9 mouse cellular contexts compared by ENCODE assay signal in genomic region chr12:80106896-80107667, GRCm38 (mm10). TPM values are rescaled to one million over a fixed set of nuclear protein-coding genes. Genes with fewer than 3 reads are reported as not detected.
DNase-seq lines count a peak whose midpoint lies in the region; ATAC-seq and TF ChIP-seq lines count a peak whose summit lies in the region.
"Had no signal": no experiment of that assay in that cellular context is flagged by ENCODE, and none has a peak within 500 bp of the region (broad histone marks: within the 10 kb centered on the region; RNA-seq: fewer than 3 reads in every experiment).

No protein-coding gene starts in this region.

- peak overlapping the region; percentile 50 for H3K27ac ChIP-seq in heart, embryonic 13.5 days (replicated peaks)
- H3K27ac ChIP-seq in heart, embryonic 12.5 days (ENCODE audit: poor library complexity, severe bottlenecking) = no peak overlapping the region; the same call in 1 of the 2 replicates
- H3K27ac ChIP-seq in midbrain, embryonic 12.5 days (replicated peaks) = 0 out of 2 replicates have a peak overlapping the region, but pooled peaks have one; percentile 17
- no peak overlapping the region for H3K27ac ChIP-seq in midbrain, embryonic 13.5 days
- H3K27ac ChIP-seq in embryonic fibroblast, embryonic 13.5 days (ENCODE audit: insufficient read depth, low read length) = no peak overlapping the region
- H3K27ac ChIP-seq in stomach, embryonic 15.5 days = peak overlapping the region; percentile 69

- peaks cover 39% of the 10 kb centered on the region for H3K36me3 ChIP-seq in heart, embryonic 13.5 days
- peaks cover 33% of the 10 kb centered on the region for H3K36me3 ChIP-seq in heart, embryonic 12.5 days
- peaks cover 13% of the 10 kb centered on the region; the same call in 1 of the 2 replicates for H3K36me3 ChIP-seq in midbrain, embryonic 12.5 days
- H3K36me3 ChIP-seq in midbrain, embryonic 13.5 days = no peaks in the 10 kb centered on the region
- H3K36me3 ChIP-seq in stomach, embryonic 15.5 days = peaks cover 7% of the 10 kb centered on the region; the same call in 1 of the 2 replicates

- DNase-seq in cerebellum, postnatal 4 days (ENCODE audit: low spot score in 2 of 2) = no peak
- DNase-seq in gastrocnemius, adult 18-20 months (ENCODE audit: low spot score) = no peak
- DNase-seq: cerebellum, adult 11 months had no signal

- no peaks in the 10 kb centered on the region for H3K9me3 ChIP-seq in heart, embryonic 13.5 days
- no peaks in the 10 kb centered on the region for H3K9me3 ChIP-seq in heart, embryonic 12.5 days (replicated peaks)
- H3K9me3 ChIP-seq in midbrain, embryonic 12.5 days = no peaks in the 10 kb centered on the region
- H3K9me3 ChIP-seq in midbrain, embryonic 13.5 days = no peaks in the 10 kb centered on the region
- H3K9me3 ChIP-seq in stomach, embryonic 15.5 days = no peaks in the 10 kb centered on the region

- H3K4me2 ChIP-seq in heart, embryonic 13.5 days = no peak overlapping the region
- H3K4me2 ChIP-seq in heart, embryonic 12.5 days = no peak overlapping the region
- H3K4me2 ChIP-seq in midbrain, embryonic 12.5 days (replicated peaks) = no peak overlapping the region
- H3K4me2 ChIP-seq in midbrain, embryonic 13.5 days (replicated peaks) = no peak overlapping the region
- no peak overlapping the region for H3K4me2 ChIP-seq in stomach, embryonic 15.5 days

- H3K4me3 ChIP-seq in heart, embryonic 13.5 days = no peak overlapping the region
- H3K4me3 ChIP-seq in heart, embryonic 12.5 days = no peak overlapping the region
- no peak overlapping the region for H3K4me3 ChIP-seq in midbrain, embryonic 12.5 days
- no peak overlapping the region for H3K4me3 ChIP-seq in midbrain, embryonic 13.5 days (replicated peaks)
- no peak overlapping the region for H3K4me3 ChIP-seq in embryonic fibroblast, embryonic 13.5 days (ENCODE audit: insufficient read depth, low read length)
- H3K4me3 ChIP-seq in stomach, embryonic 15.5 days (replicated peaks) = no peak overlapping the region

- no peak overlapping the region for H3K9ac ChIP-seq in heart, embryonic 13.5 days
- no peak overlapping the region for H3K9ac ChIP-seq in heart, embryonic 12.5 days
- no peak overlapping the region for H3K9ac ChIP-seq in midbrain, embryonic 12.5 days (replicated peaks)
- H3K9ac ChIP-seq in midbrain, embryonic 13.5 days (replicated peaks) = no peak overlapping the region
- H3K9ac ChIP-seq in stomach, embryonic 15.5 days = no peak overlapping the region

- TF ChIP-seq CTCF in embryonic fibroblast, embryonic 13.5 days (IDR thresholded peaks at IDR 0.05; ENCODE audit: borderline replicate concordance, insufficient read depth, low read length) = no peak

- 0 out of 2 replicates have a peak, but pooled peaks have one; percentile 37 for TF ChIP-seq POLR2A in embryonic fibroblast, embryonic 13.5 days (IDR thresholded peaks at IDR 0.05; ENCODE audit: low read depth, low read length)

- ATAC-seq in heart, embryonic 13.5 days (ENCODE audit: extremely low read depth, insufficient number of reproducible peaks, low FRiP score, low TSS enrichment) = no peak
- ATAC-seq in heart, embryonic 12.5 days (ENCODE audit: insufficient number of reproducible peaks, low FRiP score) = no peak
- no peak for ATAC-seq in midbrain, embryonic 12.5 days (ENCODE audit: low FRiP score, low read depth)
- ATAC-seq in midbrain, embryonic 13.5 days = no peak
- no peak for ATAC-seq in stomach, embryonic 15.5 days (ENCODE audit: insufficient read depth, low FRiP score, low read depth)

- H3K27me3 ChIP-seq in heart, embryonic 13.5 days (replicated peaks) = no peaks in the 10 kb centered on the region
- no peaks in the 10 kb centered on the region for H3K27me3 ChIP-seq in heart, embryonic 12.5 days (replicated peaks)
- no peaks in the 10 kb centered on the region for H3K27me3 ChIP-seq in midbrain, embryonic 12.5 days
- peaks cover 10% of the 10 kb centered on the region; the same call in 1 of the 2 replicates for H3K27me3 ChIP-seq in midbrain, embryonic 13.5 days
- H3K27me3 ChIP-seq in stomach, embryonic 15.5 days (replicated peaks) = no peaks in the 10 kb centered on the region

- peaks cover 32% of the 10 kb centered on the region for H3K4me1 ChIP-seq in heart, embryonic 13.5 days
- H3K4me1 ChIP-seq in heart, embryonic 12.5 days (replicated peaks) = peaks cover 42% of the 10 kb centered on the region
- H3K4me1 ChIP-seq in midbrain, embryonic 12.5 days = peaks cover 6% of the 10 kb centered on the region; the same call in 1 of the 2 replicates
- H3K4me1 ChIP-seq in midbrain, embryonic 13.5 days (replicated peaks) = peaks cover 26% of the 10 kb centered on the region
- H3K4me1 ChIP-seq in embryonic fibroblast, embryonic 13.5 days (ENCODE audit: control insufficient read depth, insufficient read depth, low read length) = no peaks in the 10 kb centered on the region
- H3K4me1 ChIP-seq in stomach, embryonic 15.5 days = peaks cover 4% of the 10 kb centered on the region

- WGBS in heart, embryonic 13.5 days = 89% methylated on average over 3 of the region's 3 CpGs
- 86% methylated on average over 3 of the region's 3 CpGs for WGBS in heart, embryonic 12.5 days
- WGBS in midbrain, embryonic 12.5 days = 95% methylated on average over 3 of the region's 3 CpGs
- 92% methylated on average over 3 of the region's 3 CpGs for WGBS in midbrain, embryonic 13.5 days
- WGBS in stomach, embryonic 15.5 days = 85% methylated on average over 3 of the region's 3 CpGs

RNA-seq across cellular contexts. Expression of gene Zfp36l1, which starts 5.7 kb away (rescaled TPM):
- 89.3 and 96.2 TPM in 2 replicates for polyA plus RNA-seq in heart, embryonic 13.5 days (2015; fragmentation: Nextera tagmentation; extraction: Ambion mirVana)
- polyA plus RNA-seq in heart, embryonic 12.5 days (2016; fragmentation: Nextera tagmentation; extraction: Ambion mirVana) = 98.4 and 101 TPM in 2 replicates
- 91.2 and 98.0 TPM in 2 replicates for polyA plus RNA-seq in midbrain, embryonic 12.5 days (2016; fragmentation: Nextera tagmentation; extraction: Ambion mirVana)
- 51.7 and 60.1 TPM in 2 replicates for polyA plus RNA-seq in midbrain, embryonic 13.5 days (2015; fragmentation: Nextera tagmentation; extraction: Ambion mirVana)
- 72.6 and 139 TPM in 2 replicates for polyA plus RNA-seq in embryonic fibroblast, embryonic 13.5 days (2011; ENCODE audit: insufficient read length, low read depth, missing spikeins)
- 142 and 146 TPM in 2 replicates for polyA plus RNA-seq in stomach, embryonic 15.5 days (2015; fragmentation: Nextera tagmentation; extraction: Ambion mirVana)
- 10 to 100 TPM; 20.1 to 34.4 TPM for total RNA-seq in gastrocnemius, adult 18-20 months (2021)

Comparison
In these comparisons a context has a peak if more than half of its experiments do, and no peak if none do; other contexts are left out.
1. H3K27ac ChIP-seq: peak in heart, embryonic 13.5 days (single experiment), midbrain, embryonic 12.5 days (single experiment) and stomach, embryonic 15.5 days (single experiment); none in heart, embryonic 12.5 days (single experiment), midbrain, embryonic 13.5 days (single experiment) and embryonic fibroblast, embryonic 13.5 days (single experiment).